Mouse (Mus musculus) erythroblast, embryonic 14.5 days (primary cell): ENCODE measurements around the gene Hk2. TPM values are rescaled to one million over a fixed set of nuclear protein-coding genes. Genes with fewer than 3 reads are reported as not detected.

ENCODE experiments used
- H3K27me3 ChIP-seq: 2 replicates; pipeline ENCODE4 v1.6.1; 2012; ENCODE audit warnings: inconsistent platforms; ENCODE audit not compliant: control insufficient read depth
- H3K36me3 ChIP-seq: 2 replicates; pipeline ENCODE4 v1.6.1; 2012; ENCODE audit warnings: mild to moderate bottlenecking, inconsistent platforms; ENCODE audit not compliant: control insufficient read depth
- H3K4me1 ChIP-seq: 2 replicates; pipeline ENCODE4 v1.6.1; 2012; ENCODE audit warnings: inconsistent platforms; ENCODE audit not compliant: control insufficient read depth
- H3K4me3 ChIP-seq: replicated peaks from 2 replicates; pipeline ENCODE3; 2012; ENCODE audit warnings: moderate library complexity, mild to moderate bottlenecking, inconsistent platforms
- H3K9me3 ChIP-seq: 2 replicates; pipeline ENCODE4 v1.6.1; 2012; ENCODE audit warnings: low read length, inconsistent platforms, mixed read lengths; ENCODE audit not compliant: control insufficient read depth
- GATA1 ChIP-seq: IDR thresholded peaks from 2 replicates; pipeline ENCODE4 v1.6.1; 2012; ENCODE audit warnings: low read length, inconsistent platforms, mixed read lengths
- TAL1 ChIP-seq: IDR thresholded peaks from 3 replicates; pipeline ENCODE4 v1.6.1; 2012; ENCODE audit warnings: low read length, inconsistent platforms, mixed read lengths
- polyA plus RNA-seq: library from polyadenylated mRNA; stranded (reverse); fragments of >175 nt; gene quantifications from 2 replicates; pipeline ENCODE4 v1.2.3, GENCODE M21; 2012

Gene Hk2
- polyA plus RNA-seq, 1 experiment: 0.03 TPM

DNA sequence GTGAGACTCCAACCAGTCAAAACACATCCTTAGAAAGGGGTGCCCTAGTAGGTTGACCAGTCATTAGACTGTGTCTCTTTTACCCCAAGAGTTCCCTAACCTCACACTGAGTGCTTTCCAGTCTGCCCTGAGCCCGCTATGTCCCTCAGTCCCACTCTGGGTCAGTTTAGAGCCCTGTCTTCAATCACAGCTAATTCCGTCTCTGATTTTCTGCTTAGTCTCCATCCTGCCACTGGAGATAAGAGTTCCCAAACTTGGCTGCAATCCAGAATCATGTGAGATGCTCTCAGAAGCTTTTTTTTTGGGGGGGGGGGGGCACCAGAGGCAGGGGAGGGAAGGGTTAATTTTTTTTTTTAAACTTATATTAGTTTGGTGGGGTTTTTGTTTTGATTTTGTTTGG lies 11.5 kb downstream of the Hk2 start:
- H3K4me3 ChIP-seq: no peak overlapping the region
- H3K36me3 ChIP-seq: no peaks in the 10 kb centered on the region
- no peaks in the 10 kb centered on the region for H3K9me3 ChIP-seq
- no peak for TF ChIP-seq GATA1
- TF ChIP-seq TAL1: no peak
- H3K4me1 ChIP-seq: peaks cover 21% of the 10 kb centered on the region
- H3K27me3 ChIP-seq: no peaks in the 10 kb centered on the region

DNA sequence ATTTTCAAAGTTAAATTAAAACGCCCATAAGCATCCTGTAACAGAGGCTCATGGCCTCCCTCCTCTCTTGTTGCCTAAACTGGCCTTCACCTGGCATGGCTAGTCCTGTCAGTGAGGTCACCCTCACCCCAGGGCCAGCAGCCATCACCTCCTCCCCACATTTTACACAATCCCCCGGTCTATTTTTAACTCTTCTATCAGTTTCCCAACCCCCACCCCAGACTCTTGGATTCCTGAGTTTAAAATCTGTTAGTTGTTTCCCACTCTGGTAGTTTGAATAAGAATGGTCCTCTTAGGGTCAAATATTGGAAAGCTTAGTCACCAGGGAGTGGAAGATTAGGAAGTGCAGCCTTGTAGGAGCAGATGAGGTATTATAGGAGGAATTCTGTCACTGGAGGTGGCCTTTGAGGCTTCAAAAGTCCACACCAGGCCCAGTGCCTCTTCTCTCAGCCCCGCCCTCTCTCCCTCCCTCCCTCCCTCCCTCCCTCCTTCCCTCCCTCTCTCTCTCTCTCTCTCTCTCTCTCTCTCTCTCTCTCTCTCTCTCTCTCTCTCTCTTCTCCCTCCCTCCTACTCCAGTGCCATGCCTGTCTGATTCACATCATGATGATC lies 13.4 kb downstream of the Hk2 start:
- no peaks in the 10 kb centered on the region for H3K36me3 ChIP-seq
- H3K4me1 ChIP-seq: peaks cover 34% of the 10 kb centered on the region
- TF ChIP-seq GATA1: no peak
- no peak for TF ChIP-seq TAL1

DNA sequence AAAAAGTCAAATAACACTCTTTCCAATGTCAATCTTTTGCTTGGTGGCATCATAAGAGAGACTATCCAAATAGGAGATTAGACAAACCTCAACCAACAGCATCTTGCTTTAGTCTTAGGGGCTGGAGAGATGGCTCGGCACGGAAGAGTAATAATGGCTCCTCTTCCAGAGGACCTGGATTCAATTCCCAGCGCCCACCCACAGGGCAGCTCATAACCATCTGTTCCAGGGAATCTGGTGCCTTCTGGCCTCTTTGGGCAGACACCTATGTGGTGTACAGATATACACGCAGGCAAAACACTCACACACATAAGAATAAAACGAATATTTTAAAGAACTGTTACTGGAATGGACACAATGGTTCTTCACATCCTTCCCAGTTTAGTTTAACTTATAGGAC lies 15.0 kb downstream of the Hk2 start:
- no peak for TF ChIP-seq TAL1
- TF ChIP-seq GATA1: no peak
- Histone ChIP-seq H3K27me3 (no peaks in the 10 kb centered on the region), H3K4me1 (peaks cover 23% of the 10 kb centered on the region), H3K4me3 (no peak overlapping the region), H3K36me3 (no peaks in the 10 kb centered on the region), H3K9me3 (no peaks in the 10 kb centered on the region)

More for the DNA sequence above, 13.4 kb downstream of the Hk2 start:
- H3K9me3 ChIP-seq: no peaks in the 10 kb centered on the region
- no peak overlapping the region for H3K4me3 ChIP-seq
- H3K27me3 ChIP-seq: no peaks in the 10 kb centered on the region

DNA sequence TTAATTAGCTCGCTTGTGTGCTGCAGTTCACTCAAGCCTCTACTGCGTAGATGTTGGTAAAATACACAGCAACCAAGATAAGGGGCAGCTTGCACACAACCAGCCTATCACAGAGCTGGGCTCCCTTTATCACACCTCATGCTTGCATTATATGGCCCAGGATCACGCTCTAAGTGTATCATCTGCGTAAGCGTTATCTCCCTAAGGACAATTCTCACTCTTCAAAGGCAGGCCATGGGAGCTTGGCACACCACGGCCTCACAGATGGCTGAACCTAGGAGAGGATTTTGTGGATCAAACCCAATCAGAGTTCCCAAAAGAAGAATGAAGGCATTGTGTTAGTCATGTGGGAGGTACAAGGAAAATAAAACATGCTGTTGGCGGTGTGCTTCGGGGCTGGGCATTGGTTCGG lies 17.4 kb downstream of the Hk2 start:
- no peak overlapping the region for H3K4me3 ChIP-seq
- no peaks in the 10 kb centered on the region for H3K9me3 ChIP-seq
- TF ChIP-seq TAL1 (no peak), GATA1 (no peak)
- H3K4me1 ChIP-seq: peaks cover 17% of the 10 kb centered on the region
- H3K36me3 ChIP-seq: no peaks in the 10 kb centered on the region
- H3K27me3 ChIP-seq: no peaks in the 10 kb centered on the region

DNA sequence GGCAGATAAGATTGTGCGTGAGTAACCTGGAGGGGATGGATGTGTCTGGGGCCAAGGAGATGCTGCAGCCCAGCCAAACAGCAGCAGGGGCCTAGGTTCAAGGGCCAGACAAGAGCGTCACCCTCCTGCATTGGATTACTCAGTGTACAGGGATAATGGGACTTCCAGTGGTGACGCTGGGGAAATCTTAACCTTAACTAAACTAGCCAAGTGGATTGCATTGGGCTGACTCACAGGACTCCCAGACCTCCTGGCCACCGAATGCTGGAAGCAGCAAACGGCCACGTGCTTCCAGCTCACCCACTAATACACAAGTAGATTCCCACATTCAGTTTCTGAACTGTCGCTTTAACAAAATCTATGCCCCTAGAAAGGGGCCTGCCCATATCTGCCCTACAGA lies 18.0 kb downstream of the Hk2 start:
- Histone ChIP-seq H3K36me3 (no peaks in the 10 kb centered on the region; the same call in 1 of the 2 replicates), H3K4me1 (peaks cover 17% of the 10 kb centered on the region), H3K9me3 (no peaks in the 10 kb centered on the region), H3K4me3 (no peak overlapping the region), H3K27me3 (no peaks in the 10 kb centered on the region)
- no peak for TF ChIP-seq GATA1
- no peak for TF ChIP-seq TAL1

DNA sequence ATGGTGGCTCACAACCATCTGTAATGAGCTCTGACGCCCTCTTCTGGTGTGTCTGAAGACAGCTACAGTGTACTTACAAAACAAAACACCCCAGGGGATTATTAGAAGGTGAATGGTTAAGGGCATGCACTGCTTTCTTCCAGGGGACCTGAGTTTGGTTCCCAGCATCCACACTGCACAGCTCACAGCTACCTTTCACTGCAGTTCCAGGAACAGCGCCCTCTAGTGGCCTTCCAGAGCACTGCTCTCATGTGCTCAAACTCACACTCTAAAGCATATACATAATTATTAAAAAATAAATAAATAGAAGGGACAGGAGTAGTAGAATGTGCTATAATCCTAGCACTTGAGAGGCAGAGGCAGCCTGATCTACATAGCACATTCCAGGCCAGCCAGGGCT lies 18.9 kb downstream of the Hk2 start:
- peaks cover 17% of the 10 kb centered on the region for H3K4me1 ChIP-seq
- H3K36me3 ChIP-seq: no peaks in the 10 kb centered on the region; the same call in 1 of the 2 replicates
- no peak overlapping the region for H3K4me3 ChIP-seq
- no peaks in the 10 kb centered on the region for H3K27me3 ChIP-seq
- TF ChIP-seq GATA1 (no peak), TAL1 (no peak)
- H3K9me3 ChIP-seq: no peaks in the 10 kb centered on the region

DNA sequence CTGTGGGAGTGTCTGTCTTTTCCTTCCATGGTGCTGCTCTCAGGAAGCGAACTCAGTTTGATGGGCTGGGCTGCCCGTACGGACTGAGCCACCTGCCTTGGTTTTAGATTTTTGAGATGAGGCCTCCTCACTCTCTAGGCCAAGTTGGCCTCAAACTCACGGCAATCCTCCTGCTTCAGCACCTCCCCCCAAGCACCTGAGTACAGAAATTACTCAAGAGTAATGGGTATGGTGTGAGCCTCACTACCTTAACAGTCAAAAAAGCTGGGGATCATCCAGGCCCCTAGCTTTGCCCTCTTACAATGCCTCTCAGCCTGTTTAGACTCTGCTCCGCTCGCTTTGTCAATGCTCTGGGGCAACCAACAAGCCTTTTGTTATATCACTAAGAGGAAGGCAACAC lies 19.5 kb downstream of the Hk2 start:
- peaks cover 17% of the 10 kb centered on the region for H3K4me1 ChIP-seq
- no peaks in the 10 kb centered on the region; the same call in 1 of the 2 replicates for H3K36me3 ChIP-seq

DNA sequence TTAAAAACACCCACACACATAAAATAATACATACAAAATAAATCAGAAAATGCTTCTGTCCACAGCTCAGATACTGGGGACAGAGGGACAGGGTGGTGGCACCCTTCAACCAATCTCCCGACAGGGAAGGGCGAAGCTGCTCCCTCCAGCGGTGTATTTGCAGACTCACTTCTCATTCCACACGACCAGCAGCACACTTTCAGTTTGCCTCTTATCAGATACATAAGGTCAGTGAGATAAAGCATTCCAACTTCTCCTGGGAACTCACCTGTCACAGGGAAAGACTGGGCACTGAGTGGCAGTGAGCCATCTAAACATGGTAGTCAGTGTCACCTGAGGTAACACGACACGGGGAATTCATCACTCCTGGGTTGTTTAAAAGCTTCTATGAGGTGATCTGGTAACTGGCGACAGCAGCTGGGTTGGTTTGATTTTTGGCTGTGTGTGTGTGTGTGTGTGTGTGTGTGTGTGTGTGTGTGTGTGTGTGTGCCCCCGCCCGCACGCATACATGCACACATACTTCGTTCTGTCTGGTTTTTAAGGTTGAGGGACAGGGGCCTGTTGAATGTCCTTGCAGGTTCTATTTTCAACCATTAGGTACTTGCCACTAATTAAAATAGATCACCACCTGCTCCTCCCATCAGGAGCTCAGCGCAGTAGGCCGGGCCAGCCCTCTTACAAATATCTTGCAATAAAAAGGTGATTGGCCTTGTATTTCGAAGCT lies 20.5 kb downstream of the Hk2 start:
- Histone ChIP-seq H3K4me3 (no peak overlapping the region), H3K9me3 (no peaks in the 10 kb centered on the region), H3K4me1 (peaks cover 17% of the 10 kb centered on the region), H3K36me3 (no peaks in the 10 kb centered on the region; the same call in 1 of the 2 replicates), H3K27me3 (no peaks in the 10 kb centered on the region)
- TF ChIP-seq TAL1 (no peak), GATA1 (no peak)

More for the DNA sequence above, 19.5 kb downstream of the Hk2 start:
- H3K9me3 ChIP-seq: no peaks in the 10 kb centered on the region
- H3K27me3 ChIP-seq: no peaks in the 10 kb centered on the region
- H3K4me3 ChIP-seq: no peak overlapping the region
- TF ChIP-seq GATA1 (no peak), TAL1 (no peak)

DNA sequence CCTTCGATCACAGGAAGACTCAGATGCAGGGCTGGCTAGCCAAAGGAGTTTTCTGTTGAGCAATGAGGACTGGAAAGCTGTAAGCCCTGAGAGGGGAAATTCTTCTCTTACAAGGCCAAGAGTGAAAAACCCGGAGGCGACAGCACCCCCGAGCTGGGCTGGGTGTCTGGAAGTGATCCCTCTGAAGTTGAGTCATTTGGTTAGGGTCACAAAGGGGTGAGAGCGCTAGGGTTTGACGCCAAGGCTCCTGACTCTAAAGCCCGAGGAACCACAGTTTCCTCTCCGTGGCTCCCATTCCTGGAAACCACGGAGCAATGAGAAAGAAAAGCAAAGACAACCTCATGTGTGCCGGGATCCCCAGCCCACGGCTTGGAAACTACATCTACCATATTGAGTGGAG lies 21.2 kb downstream of the Hk2 start:
- no peaks in the 10 kb centered on the region for H3K9me3 ChIP-seq
- no peaks in the 10 kb centered on the region; the same call in 1 of the 2 replicates for H3K36me3 ChIP-seq
- H3K27me3 ChIP-seq: no peaks in the 10 kb centered on the region
- H3K4me3 ChIP-seq: no peak overlapping the region
- peaks cover 17% of the 10 kb centered on the region for H3K4me1 ChIP-seq
- TF ChIP-seq GATA1: no peak
- TF ChIP-seq TAL1: no peak
